Comparison of ENCODE assay signal across 21 mouse cellular contexts in the genomic region with DNA sequence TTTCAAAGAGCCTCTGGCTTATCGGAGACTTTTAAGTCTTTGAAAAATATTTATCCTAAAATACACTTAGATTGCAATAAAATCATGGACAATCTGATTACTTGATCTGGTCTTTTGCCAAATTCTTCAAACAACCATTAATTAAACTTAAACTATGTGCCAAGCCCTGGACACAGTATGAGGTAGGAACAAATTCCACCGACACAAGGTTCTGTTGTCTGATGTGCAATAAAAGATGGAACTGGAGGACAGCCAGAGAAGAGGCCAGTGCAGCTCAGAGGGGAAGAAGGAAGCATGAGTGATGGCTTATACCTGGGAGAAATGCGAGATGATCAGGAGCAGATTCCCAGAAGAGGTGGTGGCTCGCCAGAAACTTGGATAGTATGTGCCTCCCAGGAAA.
DNase-seq lines count a peak whose midpoint lies in the region; ATAC-seq lines count a peak whose summit lies in the region.
"Had no signal": no experiment of that assay in that cellular context is flagged by ENCODE, and none has a peak within 500 bp of the region (broad histone marks: within the 10 kb centered on the region; RNA-seq: fewer than 3 reads in every experiment).

No protein-coding gene starts in this region.

- H3K9ac ChIP-seq in intestine, embryonic 16.5 days (ENCODE audit: low read depth, low read length), result no peak overlapping the region
- H3K9ac ChIP-seq: embryonic facial prominence, embryonic 13.5 days; forebrain, embryonic 15.5 days; heart, embryonic 13.5 days; hindbrain, embryonic 15.5 days had no signal

- no peak overlapping the region for H3K4me2 ChIP-seq in intestine, embryonic 16.5 days (ENCODE audit: low read depth, low read length)
- H3K4me2 ChIP-seq: embryonic facial prominence, embryonic 13.5 days; forebrain, embryonic 15.5 days; heart, embryonic 13.5 days; hindbrain, embryonic 15.5 days had no signal

- peak; percentile 77 for ATAC-seq in intestine, embryonic 16.5 days
- ATAC-seq: CD4-positive, CD25-positive, alpha-beta regulatory T cell, adult 4 months; forebrain, embryonic 15.5 days had no signal

- H3K27ac ChIP-seq in intestine, embryonic 16.5 days (ENCODE audit: low read length), result no peak overlapping the region
- H3K27ac ChIP-seq: embryonic facial prominence, embryonic 13.5 days; forebrain, embryonic 15.5 days; heart, embryonic 13.5 days; hindbrain, embryonic 15.5 days had no signal

- H3K4me1 ChIP-seq in intestine, embryonic 16.5 days (ENCODE audit: control insufficient read depth, insufficient read depth, low read length), result no peaks in the 10 kb centered on the region
- H3K4me1 ChIP-seq: embryonic facial prominence, embryonic 13.5 days; forebrain, embryonic 15.5 days; heart, embryonic 13.5 days; hindbrain, embryonic 15.5 days had no signal

- no peaks in the 10 kb centered on the region for H3K27me3 ChIP-seq in intestine, embryonic 16.5 days (replicated peaks; ENCODE audit: control insufficient read depth, insufficient read depth, low read length)
- H3K27me3 ChIP-seq: embryonic facial prominence, embryonic 13.5 days; forebrain, embryonic 15.5 days; heart, embryonic 13.5 days; hindbrain, embryonic 15.5 days had no signal

- no peaks in the 10 kb centered on the region for H3K9me3 ChIP-seq in intestine, embryonic 16.5 days (ENCODE audit: control insufficient read depth, low read length)
- H3K9me3 ChIP-seq: embryonic facial prominence, embryonic 13.5 days; forebrain, embryonic 15.5 days; G1E; heart, embryonic 13.5 days; hindbrain, embryonic 15.5 days had no signal

- H3K36me3 ChIP-seq in intestine, embryonic 16.5 days (ENCODE audit: control insufficient read depth, insufficient read depth, low read length), result no peaks in the 10 kb centered on the region
- H3K36me3 ChIP-seq: embryonic facial prominence, embryonic 13.5 days; forebrain, embryonic 15.5 days; G1E; heart, embryonic 13.5 days; hindbrain, embryonic 15.5 days had no signal

- no peak overlapping the region for H3K4me3 ChIP-seq in intestine, embryonic 16.5 days (ENCODE audit: low read length)
- H3K4me3 ChIP-seq: embryonic facial prominence, embryonic 13.5 days; forebrain, embryonic 15.5 days; heart, embryonic 13.5 days; hindbrain, embryonic 15.5 days had no signal

- peak; percentile 14 to 22 for DNase-seq in cerebellum, postnatal 10 days
- DNase-seq in cerebellum, adult 11 months, result no peak
- peak; percentile 3 for DNase-seq in kidney, adult 9 months
- no peak for DNase-seq in kidney, adult 8-10 months
- DNase-seq in urinary bladder, postnatal 14 days (ENCODE audit: low spot score), result peak; percentile 21
- DNase-seq in urinary bladder, postnatal 4 days (ENCODE audit: low spot score in 2 of 2), result no peak
- DNase-seq in frontal cortex, postnatal 14 days (ENCODE audit: low spot score in 2 of 2), result no peak
- DNase-seq: adrenal gland, postnatal 10 days; B cell, adult 2 months; cerebellum, adult 2 months; cerebellum, postnatal 36 days; gastrocnemius, postnatal 25 days; heart, adult 11 months; heart, postnatal 36 days had no signal

- 56% methylated on average over 4 of the region's 4 CpGs for WGBS in intestine, embryonic 16.5 days

Comparison
In these comparisons a context has a peak if more than half of its experiments do, and no peak if none do; other contexts are left out.
1. DNase-seq: peak in cerebellum, postnatal 10 days (2 of 2), kidney, adult 9 months (single experiment) and urinary bladder, postnatal 14 days (single experiment); none in cerebellum, adult 11 months (single experiment), kidney, adult 8-10 months (0 of 2), urinary bladder, postnatal 4 days (0 of 2) and frontal cortex, postnatal 14 days (0 of 2).